Mouse (Mus musculus) neural tube, embryonic 14.5 days (tissue): ENCODE results near the gene Kalrn. TPM values are rescaled to one million over a fixed set of nuclear protein-coding genes. Genes with fewer than 3 reads are reported as not detected.
"Not testable (repeated sequence)": the region's sequence is repeated elsewhere in the genome, so short reads cannot be mapped to it uniquely, and the experiment has no call there.

Experiments used
- ATAC-seq: fragments of 200-750 bp; cut with Nextera tagmentation; 2 replicates; pipeline ENCODE4 v1.8.0; 2017; ENCODE audit warnings: low read depth, mild to moderate bottlenecking, moderate TSS enrichment, moderate library complexity
- H3K27ac ChIP-seq: fragments of 300-500 bp; sonication (generic); 2 replicates; pipeline ENCODE4 v1.5.1; 2014; ENCODE audit warnings: low read depth, mild to moderate bottlenecking, control low read depth, low read length, moderate library complexity, mixed read lengths
- H3K27me3 ChIP-seq: fragments of 300-500 bp; sonication (generic); 2 replicates; pipeline ENCODE4 v1.6.1; 2014; ENCODE audit warnings: low read length; ENCODE audit not compliant: control insufficient read depth, insufficient read depth
- H3K36me3 ChIP-seq: fragments of 300-500 bp; sonication (generic); 2 replicates; pipeline ENCODE4 v1.6.1; 2014; ENCODE audit warnings: low read length, mixed read lengths; ENCODE audit not compliant: control insufficient read depth, insufficient read depth
- H3K4me1 ChIP-seq: fragments of 300-500 bp; sonication (generic); 2 replicates; pipeline ENCODE4 v1.6.1; 2014; ENCODE audit warnings: low read length; ENCODE audit not compliant: control insufficient read depth, insufficient read depth
- H3K4me2 ChIP-seq: fragments of 300-500 bp; sonication (generic); 2 replicates; pipeline ENCODE4 v1.6.1; 2014; ENCODE audit warnings: mild to moderate bottlenecking, low read depth, low read length, control low read depth
- H3K4me3 ChIP-seq: fragments of 300-500 bp; sonication (generic); 2 replicates; pipeline ENCODE4 v1.5.1; 2014; ENCODE audit warnings: low read depth, low read length, control low read depth, mixed read lengths
- H3K9ac ChIP-seq: fragments of 300-500 bp; sonication (generic); replicated peaks from 2 replicates; pipeline ENCODE4 v1.6.1; 2014; ENCODE audit warnings: low read depth, mild to moderate bottlenecking, control low read depth, low read length, mixed read lengths
- H3K9me3 ChIP-seq: fragments of 300-500 bp; sonication (generic); 2 replicates; pipeline ENCODE4 v1.6.1; 2016; ENCODE audit warnings: low read length; ENCODE audit not compliant: control insufficient read depth
- WGBS: fragments of 180-500 bp; shearing (Covaris S2); extraction: QIAGEN DNeasy Blood & Tissue Kit; methylation state at CpG from one replicate; pipeline ENCODE4 v1.1.7; 2014; 5-methylcytosine and 5-hydroxymethylcytosine counted together
- polyA plus RNA-seq: library from polyadenylated mRNA; unstranded; fragments of >200 nt; fragmentation: Nextera tagmentation; extraction: Ambion mirVana; gene quantifications from 2 replicates; pipeline ENCODE4 v1.2.1, GENCODE M21; 2014

Gene Kalrn
- polyA plus RNA-seq, 1 experiment from 2014 or later: 34.2 TPM

DNA sequence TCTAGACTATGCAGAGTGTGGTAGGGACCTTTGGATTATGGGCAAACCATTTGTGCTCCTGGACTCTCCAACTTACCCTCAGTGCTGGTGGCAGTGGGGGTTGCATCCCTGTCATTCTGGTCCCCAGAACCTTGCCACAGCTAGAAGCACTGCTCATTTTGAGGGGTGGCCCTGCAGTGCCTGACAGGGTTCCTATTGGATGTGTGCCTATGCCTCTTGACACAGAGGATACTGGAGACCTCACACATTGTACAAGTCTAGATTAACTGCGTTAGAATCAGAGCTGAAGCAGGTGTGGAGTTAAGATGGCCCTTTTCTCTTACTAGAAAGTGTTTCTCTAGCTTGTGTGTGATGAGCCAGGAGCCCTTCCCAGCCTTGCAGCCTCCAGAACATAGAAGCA, 265.0 kb downstream of the Kalrn start:
- 0 out of 2 replicates have a peak, but pooled peaks cover 2% of the 10 kb centered on the region for H3K4me1 ChIP-seq
- 81% methylated on average over 1 of the region's 1 CpGs for WGBS
- H3K27me3 ChIP-seq: 0 out of 2 replicates have a peak, but pooled peaks cover 2% of the 10 kb centered on the region
- H3K36me3 ChIP-seq: peaks cover 13% of the 10 kb centered on the region
- H3K4me2 ChIP-seq: no peak overlapping the region
- H3K9ac ChIP-seq: no peak overlapping the region
- H3K4me3 ChIP-seq: no peak overlapping the region
- no peaks in the 10 kb centered on the region for H3K9me3 ChIP-seq
- no peak for ATAC-seq
- no peak overlapping the region for H3K27ac ChIP-seq

- 85% methylated on average over 9 of the region's 9 CpGs for WGBS
These were observed 265.9 kb downstream of the Kalrn start for GRCm38 (mm10) chr16:34307458-34307857.

GRCm38 (mm10) chr16:34305586-34305985, 267.7 kb downstream of the Kalrn start:
- H3K4me1 ChIP-seq: no peaks in the 10 kb centered on the region
- H3K36me3 ChIP-seq: peaks cover 13% of the 10 kb centered on the region
- no peak for ATAC-seq
- 53% methylated on average over 4 of the region's 4 CpGs for WGBS
- H3K9me3 ChIP-seq: no peaks in the 10 kb centered on the region
- H3K4me3 ChIP-seq: no peak overlapping the region
- H3K27ac ChIP-seq: no peak overlapping the region
- 0 out of 2 replicates have a peak, but pooled peaks cover 2% of the 10 kb centered on the region for H3K27me3 ChIP-seq
- no peak overlapping the region for H3K4me2 ChIP-seq
- no peak overlapping the region for H3K9ac ChIP-seq

More at GRCm38 (mm10) chr16:34307458-34307857, 265.9 kb downstream of the Kalrn start:
- H3K4me3 ChIP-seq: no peak overlapping the region
- no peak for ATAC-seq
- peaks cover 13% of the 10 kb centered on the region for H3K36me3 ChIP-seq
- no peak overlapping the region for H3K9ac ChIP-seq
- no peaks in the 10 kb centered on the region for H3K9me3 ChIP-seq
- 0 out of 2 replicates have a peak, but pooled peaks cover 2% of the 10 kb centered on the region for H3K4me1 ChIP-seq
- H3K27ac ChIP-seq: no peak overlapping the region
- 0 out of 2 replicates have a peak, but pooled peaks cover 2% of the 10 kb centered on the region for H3K27me3 ChIP-seq
- H3K4me2 ChIP-seq: no peak overlapping the region

DNA sequence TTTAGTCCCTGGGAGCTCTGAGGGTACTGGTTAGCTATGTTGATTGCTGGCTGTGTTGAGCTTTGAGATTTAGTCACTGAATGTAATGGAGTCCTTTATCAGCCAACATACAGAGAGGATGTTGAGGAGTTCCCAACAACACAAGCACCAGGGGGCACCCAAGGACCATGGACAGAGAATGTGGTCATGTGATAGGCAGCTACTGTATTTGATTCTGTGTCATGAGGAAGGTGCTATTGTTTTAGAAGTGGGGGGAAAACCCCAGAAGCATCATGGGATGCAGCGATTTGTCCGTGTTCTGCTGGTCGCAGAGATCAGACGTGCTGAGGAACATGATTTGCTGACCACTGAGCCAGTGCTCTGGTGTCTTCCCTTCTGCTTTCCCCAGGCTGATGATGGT, 269.5 kb downstream of the Kalrn start:
- not testable (repeated sequence) for H3K4me3 ChIP-seq, H3K27me3 ChIP-seq, H3K4me1 ChIP-seq, ATAC-seq, H3K9ac ChIP-seq, H3K9me3 ChIP-seq, H3K27ac ChIP-seq, H3K4me2 ChIP-seq
- peaks cover 13% of the 10 kb centered on the region for H3K36me3 ChIP-seq
- WGBS: 71% methylated on average over 4 of the region's 4 CpGs

DNA sequence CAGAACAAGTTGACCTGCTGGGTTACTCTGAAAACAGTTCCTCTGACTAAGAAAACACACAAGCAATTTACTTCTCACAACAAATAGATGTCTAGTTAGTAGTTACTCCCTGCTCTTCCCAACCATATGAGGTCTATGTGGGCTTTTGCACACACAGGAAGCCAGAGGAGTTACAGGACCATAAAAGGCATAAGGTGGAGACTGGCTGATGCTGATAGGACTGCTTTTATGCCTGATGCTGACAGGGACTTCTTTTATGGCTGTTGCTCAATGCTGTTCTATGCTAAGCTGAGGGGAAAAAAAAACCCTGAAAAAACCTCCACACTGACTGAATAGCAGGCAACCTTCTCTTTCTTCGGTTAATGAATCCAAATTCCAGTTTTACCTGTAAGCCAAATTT, 270.8 kb downstream of the Kalrn start:
- Histone ChIP-seq H3K27ac (no peak overlapping the region), H3K27me3 (0 out of 2 replicates have a peak, but pooled peaks cover 2% of the 10 kb centered on the region), H3K4me1 (no peaks in the 10 kb centered on the region), H3K9me3 (no peaks in the 10 kb centered on the region), H3K4me3 (no peak overlapping the region), H3K9ac (no peak overlapping the region), H3K4me2 (no peak overlapping the region), H3K36me3 (peaks cover 10% of the 10 kb centered on the region)
- WGBS: 90% methylated on average over 1 of the region's 1 CpGs
- ATAC-seq: no peak

DNA sequence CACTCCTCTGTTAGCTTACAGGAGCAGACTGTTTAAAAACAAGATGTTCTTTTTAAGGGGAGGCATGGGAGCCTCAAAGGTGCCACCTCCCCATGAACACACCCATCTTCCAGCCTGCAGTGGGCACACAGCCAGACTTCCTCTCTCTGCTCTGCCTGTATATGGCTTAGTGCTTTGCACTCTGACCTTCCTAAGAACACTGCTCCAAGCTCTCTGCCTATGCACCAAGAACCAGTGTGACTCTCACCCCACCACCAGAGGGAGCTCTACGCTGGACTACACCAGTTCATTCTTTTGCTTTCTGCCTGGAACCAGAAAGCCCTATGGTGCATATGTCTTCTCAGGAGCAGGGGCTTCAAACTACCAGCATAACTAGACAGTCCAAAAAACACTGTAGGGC, 271.3 kb downstream of the Kalrn start:
- ATAC-seq: no peak

DNA sequence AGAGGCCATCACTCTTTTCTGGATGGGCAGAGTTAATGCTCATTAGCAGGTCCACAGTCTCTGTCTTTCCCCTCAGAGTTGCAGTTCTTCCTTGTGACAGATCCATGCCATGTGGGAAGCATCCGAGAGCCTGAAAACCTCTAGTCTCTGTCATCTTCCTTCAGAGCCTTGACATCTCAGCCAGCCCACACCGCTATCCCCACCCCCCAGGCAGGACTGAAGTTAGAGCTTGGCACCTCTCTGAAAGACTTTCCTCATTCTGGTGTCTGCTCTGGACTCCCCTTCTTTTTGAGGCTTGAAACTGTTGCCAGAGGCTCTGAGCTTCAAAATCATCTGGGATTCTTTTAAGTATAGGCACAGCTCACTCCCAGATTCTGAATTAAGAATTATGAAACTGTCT, 274.1 kb downstream of the Kalrn start:
- no peak overlapping the region for H3K4me2 ChIP-seq
- no peaks in the 10 kb centered on the region for H3K36me3 ChIP-seq
- H3K27ac ChIP-seq: no peak overlapping the region
- no peaks in the 10 kb centered on the region for H3K4me1 ChIP-seq
- 79% methylated on average over 2 of the region's 2 CpGs for WGBS
- no peak for ATAC-seq
- no peaks in the 10 kb centered on the region for H3K27me3 ChIP-seq
- H3K9ac ChIP-seq: no peak overlapping the region
- no peaks in the 10 kb centered on the region for H3K9me3 ChIP-seq
- H3K4me3 ChIP-seq: no peak overlapping the region

More for the DNA sequence above, 271.3 kb downstream of the Kalrn start:
- H3K9me3 ChIP-seq: no peaks in the 10 kb centered on the region
- 96% methylated on average over 1 of the region's 1 CpGs for WGBS
- H3K4me3 ChIP-seq: no peak overlapping the region
- 0 out of 2 replicates have a peak, but pooled peaks cover 6% of the 10 kb centered on the region for H3K36me3 ChIP-seq
- no peaks in the 10 kb centered on the region for H3K4me1 ChIP-seq
- no peak overlapping the region for H3K27ac ChIP-seq
- no peaks in the 10 kb centered on the region for H3K27me3 ChIP-seq
- H3K4me2 ChIP-seq: no peak overlapping the region
- no peak overlapping the region for H3K9ac ChIP-seq

DNA sequence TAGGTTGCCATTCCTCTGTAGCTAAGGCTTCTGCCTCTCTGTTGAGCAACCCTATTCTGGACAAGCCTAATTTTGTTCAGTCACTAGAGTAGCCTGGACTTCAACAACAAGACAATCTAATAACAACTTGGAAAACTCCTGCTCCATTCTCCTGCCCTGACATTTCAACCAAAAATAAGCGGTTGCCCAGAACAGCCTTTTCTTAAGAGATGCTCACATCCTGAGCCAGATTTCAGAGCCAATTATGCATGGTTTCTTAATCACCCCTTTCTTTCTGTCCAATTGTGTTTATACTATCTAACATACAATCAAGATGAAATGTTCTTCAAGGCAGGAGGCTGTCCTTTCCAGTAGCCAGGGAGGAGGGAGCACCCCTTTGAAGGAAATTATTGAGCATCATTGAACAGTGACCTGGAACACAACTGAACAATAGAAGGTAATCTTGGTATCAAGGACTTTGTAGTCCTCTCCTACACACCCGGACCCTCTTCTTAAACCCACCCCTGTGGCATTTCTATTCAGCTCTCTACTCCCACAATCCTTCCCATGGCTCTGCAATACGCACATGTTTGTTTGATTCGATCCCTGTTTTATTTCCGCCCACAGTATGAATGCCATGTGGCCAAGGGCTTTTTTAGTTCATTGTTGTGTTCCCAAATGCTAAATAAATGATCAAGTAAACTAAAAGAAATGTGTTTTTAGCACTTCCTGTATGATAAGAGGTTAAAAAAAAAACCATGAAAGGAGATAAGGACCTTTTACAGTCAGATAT, 275.2 kb downstream of the Kalrn start:
- WGBS: 76% methylated on average over 5 of the region's 5 CpGs
- Histone ChIP-seq H3K4me2 (no peak overlapping the region), H3K9me3 (no peaks in the 10 kb centered on the region), H3K4me3 (no peak overlapping the region), H3K36me3 (no peaks in the 10 kb centered on the region), H3K4me1 (no peaks in the 10 kb centered on the region), H3K9ac (no peak overlapping the region), H3K27me3 (no peaks in the 10 kb centered on the region), H3K27ac (no peak overlapping the region)
- no peak for ATAC-seq

DNA sequence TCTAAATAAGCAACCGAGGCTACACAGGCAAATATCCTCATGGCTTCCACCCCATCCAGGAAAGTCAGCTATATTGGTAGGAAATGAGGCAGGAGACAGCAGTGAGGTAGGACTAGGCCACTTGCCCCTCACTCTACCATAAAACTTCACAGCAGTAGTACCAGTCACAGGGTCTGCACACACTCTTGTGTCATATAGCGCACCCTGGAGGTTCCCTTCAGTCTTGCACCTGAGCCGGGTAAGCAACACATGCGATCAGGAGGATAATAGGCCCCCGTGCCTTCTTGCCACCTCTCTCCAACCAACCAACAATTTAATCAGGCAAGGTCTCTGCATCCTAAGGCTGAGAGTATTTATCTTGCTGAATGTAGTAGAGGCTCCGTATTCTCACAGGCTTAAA, 278.8 kb downstream of the Kalrn start:
- Histone ChIP-seq H3K9ac (no peak overlapping the region), H3K4me3 (no peak overlapping the region), H3K4me1 (no peaks in the 10 kb centered on the region), H3K36me3 (no peaks in the 10 kb centered on the region), H3K4me2 (no peak overlapping the region), H3K27ac (no peak overlapping the region), H3K9me3 (no peaks in the 10 kb centered on the region), H3K27me3 (no peaks in the 10 kb centered on the region)
- no peak for ATAC-seq
- 86% methylated on average over 6 of the region's 6 CpGs for WGBS
